Mouse (Mus musculus) liver, postnatal 0 days (tissue): ENCODE measurements around the gene Pitx3. TPM values are rescaled to one million over a fixed set of nuclear protein-coding genes. Genes with fewer than 3 reads are reported as not detected.
"Not testable (repeated sequence)": the region's sequence is repeated elsewhere in the genome, so short reads cannot be mapped to it uniquely, and the experiment has no call there.

Experiments
- ATAC-seq: fragments of 200-750 bp; cut with Nextera tagmentation; 2 replicates; pipeline ENCODE4 v1.8.0; 2017; ENCODE audit warnings: mild to moderate bottlenecking, moderate library complexity
- DNase-seq: peaks from one replicate; pipeline ENCODE4 v3.0.0-alpha.2; 2016
- H3K27ac ChIP-seq: fragments of 300-500 bp; sonication (generic); 2 replicates; pipeline ENCODE4 v1.5.1; 2014; ENCODE audit warnings: antibody characterized with exemption, moderate library complexity, mild to moderate bottlenecking, low read depth
- H3K27me3 ChIP-seq: fragments of 300-500 bp; sonication (generic); 2 replicates; pipeline ENCODE4 v1.6.1; 2014; ENCODE audit warnings: low read length, control low read depth, mixed read lengths; ENCODE audit not compliant: insufficient read depth
- H3K36me3 ChIP-seq: fragments of 300-500 bp; sonication (generic); replicated peaks from 2 replicates; pipeline ENCODE4 v1.6.1; 2014; ENCODE audit warnings: mild to moderate bottlenecking, control low read depth, low read length, moderate library complexity, mixed read lengths; ENCODE audit not compliant: insufficient read depth
- H3K4me1 ChIP-seq: fragments of 300-500 bp; sonication (generic); 2 replicates; pipeline ENCODE4 v1.6.1; 2014; ENCODE audit warnings: antibody characterized with exemption, mild to moderate bottlenecking, control low read depth; ENCODE audit not compliant: insufficient read depth
- H3K4me2 ChIP-seq: fragments of 300-500 bp; sonication (generic); 2 replicates; pipeline ENCODE4 v1.6.1; 2014; ENCODE audit warnings: low read depth, mild to moderate bottlenecking, low read length, moderate library complexity, mixed read lengths
- H3K4me3 ChIP-seq: fragments of 300-500 bp; sonication (generic); 2 replicates; pipeline ENCODE4 v1.5.1; 2014; ENCODE audit warnings: low read depth, low read length
- H3K9ac ChIP-seq: fragments of 300-500 bp; sonication (generic); replicated peaks from 2 replicates; pipeline ENCODE4 v1.6.1; 2014; ENCODE audit warnings: mild to moderate bottlenecking, moderate library complexity
- H3K9me3 ChIP-seq: fragments of 300-500 bp; sonication (generic); 2 replicates; pipeline ENCODE4 v1.6.1; 2016; ENCODE audit warnings: mild to moderate bottlenecking, control low read depth, low read length, mixed read lengths
- CTCF ChIP-seq: sonication (generic); IDR thresholded peaks from 2 replicates; pipeline ENCODE4 v1.5.1; 2016; ENCODE audit warnings: antibody characterized with exemption, low read depth
- EP300 ChIP-seq: IDR thresholded peaks from 2 replicates; pipeline ENCODE4 v1.6.1; 2016; ENCODE audit warnings: antibody characterized with exemption, low read depth, mild to moderate bottlenecking
- WGBS: fragments of 180-500 bp; shearing (Covaris S2); extraction: QIAGEN DNeasy Blood & Tissue Kit; methylation state at CpG from one replicate; pipeline ENCODE4 v1.1.7; 2014; ENCODE audit not compliant: insufficient replicate concordance; 5-methylcytosine and 5-hydroxymethylcytosine counted together
- polyA plus RNA-seq: library from polyadenylated mRNA; unstranded; fragments of >200 nt; fragmentation: Nextera tagmentation; extraction: Ambion mirVana; gene quantifications from 2 replicates; pipeline ENCODE4 v1.2.1, GENCODE M21; 2015

Gene Pitx3
- polyA plus RNA-seq, 1 experiment from 2014 or later: not detected

- Histone ChIP-seq H3K4me1 (peaks cover 21% of the 10 kb centered on the region), H3K9ac (no peak overlapping the region), H3K27ac (no peak overlapping the region), H3K27me3 (peaks cover 78% of the 10 kb centered on the region), H3K9me3 (no peaks in the 10 kb centered on the region), H3K4me2 (peak overlapping the region; percentile 92), H3K36me3 (no peaks in the 10 kb centered on the region), H3K4me3 (peak overlapping the region; percentile 55)
- peak; percentile 92 for DNase-seq
- TF ChIP-seq EP300 (no peak), CTCF (peak; percentile 98)
- ATAC-seq: peak; percentile 62
- under 1% methylated on average over 12 of the region's 12 CpGs for WGBS
These were observed 12.8 kb downstream of the Pitx3 start for GRCm38 (mm10) chr19:46135297-46135696.

GRCm38 (mm10) chr19:46132577-46132976, 15.5 kb downstream of the Pitx3 start:
- TF ChIP-seq EP300 (no peak), CTCF (no peak)
- whole genome bisulfite sequencing: 26% methylated on average over 6 of the region's 6 CpGs
- Histone ChIP-seq H3K27me3 (peaks cover 67% of the 10 kb centered on the region), H3K4me2 (no peak overlapping the region), H3K27ac (no peak overlapping the region), H3K4me1 (peaks cover 21% of the 10 kb centered on the region), H3K9me3 (no peaks in the 10 kb centered on the region), H3K36me3 (no peaks in the 10 kb centered on the region), H3K4me3 (no peak overlapping the region), H3K9ac (no peak overlapping the region)
- no peak for DNase-seq
- ATAC-seq: no peak

DNA sequence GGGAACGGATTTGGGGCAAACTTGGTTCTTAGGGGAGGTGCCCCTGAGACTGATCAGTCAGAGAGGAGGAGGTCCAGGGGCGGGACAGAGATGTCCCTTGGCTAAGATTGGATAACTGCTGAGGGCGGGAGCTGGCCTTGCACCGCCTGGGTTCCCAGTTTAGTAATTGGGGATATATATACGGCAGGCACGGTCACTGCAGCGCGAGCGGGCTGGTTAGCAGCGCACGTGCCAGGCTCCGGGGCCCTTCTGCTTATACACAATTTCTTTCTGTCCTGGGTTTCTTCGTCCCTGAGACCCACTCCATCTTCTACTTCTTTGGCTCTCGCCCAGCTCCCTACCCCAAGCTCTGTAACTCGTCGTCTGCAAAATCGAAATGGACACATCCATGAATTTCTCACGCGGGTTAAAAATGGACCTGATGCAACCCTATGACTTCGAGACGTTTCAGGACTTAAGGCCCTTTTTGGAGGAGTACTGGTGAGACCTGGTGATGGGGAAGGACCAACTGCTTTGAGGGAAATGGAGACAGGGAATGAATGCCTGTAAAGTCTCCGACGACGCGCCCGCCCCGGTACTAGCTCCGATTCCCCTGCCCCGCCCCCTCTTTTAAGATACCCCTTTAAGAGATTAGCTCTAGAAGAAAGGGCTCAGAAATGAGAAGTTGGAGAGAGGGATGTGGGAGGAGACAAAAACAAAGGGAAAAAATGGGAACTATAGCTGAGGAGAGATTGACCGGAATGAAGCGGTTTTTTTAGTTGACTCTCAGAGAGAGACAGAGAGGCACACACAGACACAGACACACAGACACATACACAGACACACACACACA, 16.2 kb downstream of the Pitx3 start, which contains the start of gene Elovl3:
Gene Elovl3, plus strand, starts transcription at position 204 of the 832 bp plus-strand sequence.
- 2% methylated on average over 31 of the region's 31 CpGs for WGBS
- peaks cover 60% of the 10 kb centered on the region for H3K27me3 ChIP-seq
- no peak within 1 kb of the TSS for H3K9ac ChIP-seq
- ATAC-seq (peak; percentile 57), DNase-seq (peak; percentile 55)
- H3K36me3 ChIP-seq: no peaks in the 10 kb centered on the region
- no peak for TF ChIP-seq EP300
- TF ChIP-seq CTCF: no peak
- H3K4me1 ChIP-seq: peaks cover 17% of the 10 kb centered on the region
- peak within 1 kb of the TSS; percentile 32 for H3K4me3 ChIP-seq
- H3K27ac ChIP-seq: no peak within 1 kb of the TSS
- H3K9me3 ChIP-seq: no peaks in the 10 kb centered on the region
- H3K4me2 ChIP-seq: peak within 1 kb of the TSS; percentile 66

- 8% methylated on average over 6 of the region's 8 CpGs for WGBS
These were observed 16.8 kb downstream of the Pitx3 start for GRCm38 (mm10) chr19:46131283-46131682.

DNA sequence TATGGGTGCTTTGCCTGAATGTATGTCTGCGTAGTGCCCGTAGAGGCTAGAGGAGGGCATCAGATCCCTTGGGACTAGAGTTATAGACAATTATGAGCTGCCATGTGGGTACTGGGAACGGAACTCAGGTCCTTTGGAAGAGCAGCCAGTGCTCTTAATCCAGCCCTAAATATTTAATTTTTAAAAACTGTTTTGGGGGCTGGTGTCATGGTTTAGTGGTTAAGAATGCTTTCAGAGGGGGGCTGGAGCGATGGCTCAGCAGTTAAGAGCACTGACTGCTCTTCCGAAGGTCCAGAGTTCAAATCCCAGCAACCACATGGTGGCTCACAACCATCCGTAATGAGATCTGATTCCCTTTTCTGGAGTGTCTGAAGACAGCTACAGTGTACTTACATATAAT, 18.4 kb downstream of the Pitx3 start:
- not testable (repeated sequence) for H3K36me3 ChIP-seq, H3K27ac ChIP-seq, H3K4me2 ChIP-seq, H3K4me1 ChIP-seq, H3K9me3 ChIP-seq, ATAC-seq, H3K4me3 ChIP-seq, H3K9ac ChIP-seq, DNase-seq
- WGBS: 79% methylated on average over 5 of the region's 6 CpGs
- H3K27me3 ChIP-seq: peaks cover 48% of the 10 kb centered on the region

More at GRCm38 (mm10) chr19:46131283-46131682, 16.8 kb downstream of the Pitx3 start:
- no peak overlapping the region for H3K27ac ChIP-seq
- peaks cover 55% of the 10 kb centered on the region for H3K27me3 ChIP-seq
- H3K4me1 ChIP-seq: peaks cover 11% of the 10 kb centered on the region
- DNase-seq (no peak), ATAC-seq (no peak)
- TF ChIP-seq EP300 (no peak), CTCF (no peak)
- peak overlapping the region; percentile 32 for H3K4me3 ChIP-seq
- H3K9me3 ChIP-seq: no peaks in the 10 kb centered on the region
- no peaks in the 10 kb centered on the region for H3K36me3 ChIP-seq
- H3K4me2 ChIP-seq: peak overlapping the region; percentile 66
- no peak overlapping the region for H3K9ac ChIP-seq

DNA sequence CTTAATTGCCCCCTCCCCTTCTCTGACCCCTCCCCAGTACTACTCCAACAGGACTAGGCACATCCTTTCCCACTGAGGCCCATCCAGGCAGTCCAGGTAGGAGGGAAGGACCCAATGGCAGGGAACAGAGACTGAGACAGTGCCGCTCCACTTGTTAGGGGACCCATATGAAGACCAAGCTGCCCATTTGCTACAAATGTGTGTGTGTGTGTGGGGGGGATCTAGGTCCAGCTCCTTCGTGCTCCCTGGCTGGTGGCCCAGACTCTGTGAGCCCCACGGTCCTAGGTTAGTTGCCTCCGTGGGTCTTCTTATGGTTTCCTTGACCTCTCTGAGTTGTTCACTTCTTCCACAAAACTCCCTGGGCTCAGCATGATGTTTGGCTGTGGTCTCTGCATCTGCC, 21.8 kb downstream of the Pitx3 start:
- TF ChIP-seq CTCF (no peak), EP300 (no peak)
- Histone ChIP-seq H3K9me3 (no peaks in the 10 kb centered on the region), H3K27ac (no peak overlapping the region), H3K4me1 (no peaks in the 10 kb centered on the region), H3K36me3 (no peaks in the 10 kb centered on the region), H3K4me2 (no peak overlapping the region), H3K9ac (no peak overlapping the region), H3K27me3 (peaks cover 16% of the 10 kb centered on the region), H3K4me3 (no peak overlapping the region)
- 92% methylated on average over 4 of the region's 4 CpGs for WGBS
- DNase-seq (no peak), ATAC-seq (no peak)
